Mouse (Mus musculus) hindbrain, embryonic 12.5 days (tissue): ENCODE measurements around the gene Ascl4. TPM values are rescaled to one million over a fixed set of nuclear protein-coding genes. Genes with fewer than 3 reads are reported as not detected.

Experiments
- ATAC-seq: fragments of 200-750 bp; cut with Nextera tagmentation; 2 replicates; pipeline ENCODE4 v1.8.0; 2017; ENCODE audit warnings: moderate TSS enrichment; ENCODE audit not compliant: low FRiP score
- H3K27ac ChIP-seq: fragments of 300-500 bp; sonication (generic); 2 replicates; pipeline ENCODE4 v1.5.1; 2016; ENCODE audit warnings: mild to moderate bottlenecking
- H3K27me3 ChIP-seq: fragments of 300-500 bp; sonication (generic); 2 replicates; pipeline ENCODE4 v1.6.1; 2016; ENCODE audit warnings: mild to moderate bottlenecking
- H3K36me3 ChIP-seq: fragments of 300-500 bp; sonication (generic); 2 replicates; pipeline ENCODE4 v1.6.1; 2016; ENCODE audit warnings: mild to moderate bottlenecking
- H3K4me1 ChIP-seq: fragments of 300-500 bp; sonication (generic); 2 replicates; pipeline ENCODE4 v1.6.1; 2016
- H3K4me2 ChIP-seq: fragments of 300-500 bp; sonication (generic); replicated peaks from 2 replicates; pipeline ENCODE4 v1.6.1; 2016; ENCODE audit warnings: mild to moderate bottlenecking
- H3K4me3 ChIP-seq: fragments of 300-500 bp; sonication (generic); 2 replicates; pipeline ENCODE4 v1.5.1; 2016; ENCODE audit warnings: mild to moderate bottlenecking
- H3K9ac ChIP-seq: fragments of 300-500 bp; sonication (generic); 2 replicates; pipeline ENCODE4 v1.6.1; 2016; ENCODE audit warnings: mild to moderate bottlenecking, moderate library complexity
- H3K9me3 ChIP-seq: fragments of 300-500 bp; sonication (generic); replicated peaks from 2 replicates; pipeline ENCODE4 v1.6.1; 2016; ENCODE audit warnings: mild to moderate bottlenecking
- WGBS: fragments of 180-500 bp; shearing (Covaris S2); methylation state at CpG from one replicate; pipeline ENCODE4 v1.1.7; 2016; 5-methylcytosine and 5-hydroxymethylcytosine counted together
- polyA plus RNA-seq: library from polyadenylated mRNA; unstranded; fragments of >200 nt; fragmentation: Nextera tagmentation; extraction: Ambion mirVana; gene quantifications from 2 replicates; pipeline ENCODE4 v1.2.1, GENCODE M21; 2016

The Ascl4 gene
- polyA plus RNA-seq, 1 experiment from 2014 or later: 0.53 TPM

DNA sequence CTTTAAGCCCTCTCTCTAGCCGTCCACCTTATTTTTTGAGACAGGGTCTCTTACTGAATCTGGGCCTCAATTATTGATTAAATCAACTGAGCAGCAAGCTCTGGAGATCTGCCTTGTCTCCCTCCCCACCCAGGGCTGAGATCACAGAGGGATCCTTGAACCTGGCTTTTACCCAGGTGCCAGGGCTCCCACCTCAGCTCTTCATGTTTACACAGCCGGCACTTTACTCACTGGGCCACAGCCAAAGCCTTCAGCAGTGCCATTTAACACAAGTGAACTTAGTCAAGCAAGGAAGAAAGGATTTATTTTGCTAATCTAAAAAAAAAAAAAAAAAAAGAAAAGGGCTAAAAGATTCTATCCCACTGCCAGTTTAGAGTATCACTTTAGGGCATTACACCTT is 26.9 kb downstream of the Ascl4 start:
- 92% methylated on average over 2 of the region's 2 CpGs for WGBS
- no peak for ATAC-seq
- Histone ChIP-seq H3K9me3 (no peaks in the 10 kb centered on the region), H3K4me3 (no peak overlapping the region), H3K27me3 (no peaks in the 10 kb centered on the region), H3K4me2 (no peak overlapping the region), H3K4me1 (peaks cover 8% of the 10 kb centered on the region), H3K27ac (no peak overlapping the region), H3K36me3 (peaks cover 50% of the 10 kb centered on the region), H3K9ac (no peak overlapping the region)

DNA sequence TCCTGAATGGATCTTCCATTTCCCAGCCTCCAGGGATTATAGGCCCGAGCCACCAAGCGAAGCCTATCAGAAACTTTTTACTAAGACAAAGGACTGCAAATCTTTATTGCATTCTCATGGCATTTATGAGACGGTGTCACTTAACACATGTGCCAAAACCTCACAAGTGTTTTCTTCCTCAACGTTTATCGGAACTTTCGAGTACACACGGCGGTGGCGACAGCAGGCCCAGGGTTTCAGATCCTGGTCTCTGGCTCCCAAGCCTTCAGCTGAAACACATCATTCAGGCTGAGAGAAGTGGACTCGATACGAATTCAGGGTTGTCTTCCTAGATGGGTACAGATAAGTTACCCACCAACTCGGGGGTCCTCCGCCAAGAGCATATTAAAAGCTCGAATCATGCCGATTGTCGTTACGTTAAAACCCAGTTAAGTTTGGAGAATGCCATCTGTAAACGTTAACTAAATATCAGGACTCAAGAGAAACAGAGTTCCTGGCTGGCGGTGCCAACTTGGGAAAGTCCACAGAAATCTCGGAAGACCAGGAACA is 29.5 kb downstream of the Ascl4 start:
- no peak for ATAC-seq
- WGBS: 4% methylated on average over 20 of the region's 20 CpGs
- no peaks in the 10 kb centered on the region for H3K27me3 ChIP-seq
- peaks cover 8% of the 10 kb centered on the region for H3K4me1 ChIP-seq
- no peaks in the 10 kb centered on the region for H3K9me3 ChIP-seq
- H3K27ac ChIP-seq: peak overlapping the region; percentile 74
- H3K4me3 ChIP-seq: peak overlapping the region; percentile 92
- H3K4me2 ChIP-seq: peak overlapping the region; percentile 92
- H3K36me3 ChIP-seq: peaks cover 30% of the 10 kb centered on the region
- H3K9ac ChIP-seq: peak overlapping the region; percentile 93

DNA sequence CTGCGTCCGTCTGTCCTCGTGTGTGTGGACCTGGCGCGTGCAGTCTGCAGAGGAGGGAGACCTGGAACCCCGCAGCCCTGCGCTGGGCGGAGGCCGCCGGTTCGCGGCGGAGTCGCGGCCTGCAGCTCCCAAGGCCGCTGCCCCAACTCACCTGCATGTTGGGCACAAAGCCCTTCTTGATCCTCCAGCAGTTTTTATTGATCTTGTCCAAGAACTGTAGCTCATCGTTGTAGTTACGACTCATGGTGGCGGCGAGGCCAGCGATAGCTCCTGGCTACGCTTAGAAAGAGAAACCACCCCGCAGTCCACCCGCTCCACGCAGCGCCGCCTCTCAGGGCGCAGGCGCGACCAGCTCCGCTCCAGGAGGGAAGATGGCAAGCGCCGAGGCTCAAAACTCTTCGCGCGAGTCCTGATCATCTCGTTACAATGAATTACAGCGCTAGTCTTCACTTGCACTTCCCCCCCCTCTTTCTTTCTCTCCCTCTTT is 30.0 kb downstream of the Ascl4 start, which contains the start of gene Rtcb:
Gene Rtcb, minus strand, starts transcription at position 360 of the 487 bp plus-strand sequence.
- under 1% methylated on average over 38 of the region's 38 CpGs for WGBS
- Histone ChIP-seq H3K27me3 (no peaks in the 10 kb centered on the region), H3K9ac (peak within 1 kb of the TSS; percentile 93), H3K27ac (peak within 1 kb of the TSS; percentile 74), H3K4me2 (peak within 1 kb of the TSS; percentile 92), H3K36me3 (peaks cover 28% of the 10 kb centered on the region), H3K4me1 (peaks cover 8% of the 10 kb centered on the region), H3K4me3 (peak within 1 kb of the TSS; percentile 92), H3K9me3 (no peaks in the 10 kb centered on the region)
- ATAC-seq: peak; percentile 93

DNA sequence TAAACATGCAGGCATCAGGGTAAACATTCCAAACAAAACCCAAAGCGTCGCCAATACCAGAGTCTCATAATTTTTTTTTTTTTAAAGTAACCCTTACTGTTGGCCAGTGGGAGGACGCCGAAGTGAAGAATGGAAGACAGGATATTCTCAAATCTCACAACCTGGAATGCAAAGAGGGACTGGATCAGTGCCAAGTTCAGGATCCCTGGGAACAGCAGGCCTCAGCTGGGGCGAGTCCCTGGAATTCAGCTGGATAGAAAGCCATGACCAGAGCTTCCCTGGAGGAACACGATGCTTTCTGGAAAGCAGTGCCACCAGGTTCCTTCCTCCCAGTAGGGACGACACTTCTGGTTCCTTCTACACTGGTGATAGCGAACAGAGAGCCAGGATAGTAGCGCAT is 35.4 kb downstream of the Ascl4 start:
- H3K4me2 ChIP-seq: no peak overlapping the region
- H3K4me1 ChIP-seq: no peaks in the 10 kb centered on the region
- no peaks in the 10 kb centered on the region for H3K27me3 ChIP-seq
- H3K9ac ChIP-seq: no peak overlapping the region
- H3K36me3 ChIP-seq: no peaks in the 10 kb centered on the region
- H3K27ac ChIP-seq: no peak overlapping the region
- no peak overlapping the region for H3K4me3 ChIP-seq
- 73% methylated on average over 9 of the region's 9 CpGs for WGBS
- no peaks in the 10 kb centered on the region for H3K9me3 ChIP-seq
- ATAC-seq: no peak

DNA sequence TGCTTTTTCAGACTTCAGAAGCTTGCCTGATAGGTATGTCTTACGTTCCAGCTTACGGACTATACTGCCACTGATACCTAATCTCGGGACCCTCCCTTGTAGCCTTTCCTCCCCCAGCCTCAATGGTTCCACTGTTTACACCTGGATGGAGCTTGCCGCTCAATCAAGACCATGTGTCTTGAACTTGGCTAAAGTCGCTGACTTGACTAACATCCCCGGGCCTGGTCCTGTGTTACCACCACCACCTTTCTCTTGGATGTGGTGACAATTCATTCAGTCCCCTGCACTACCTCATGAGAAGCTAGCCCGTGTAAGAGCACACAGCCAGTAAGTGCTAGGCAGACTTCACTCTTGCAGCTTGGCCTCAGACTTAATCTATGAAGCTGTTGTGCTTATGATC is 36.8 kb downstream of the Ascl4 start:
- no peak overlapping the region for H3K9ac ChIP-seq
- ATAC-seq: no peak
- H3K36me3 ChIP-seq: no peaks in the 10 kb centered on the region
- H3K4me2 ChIP-seq: no peak overlapping the region
- no peaks in the 10 kb centered on the region for H3K4me1 ChIP-seq
- no peak overlapping the region for H3K4me3 ChIP-seq
- H3K9me3 ChIP-seq: no peaks in the 10 kb centered on the region
- WGBS: 86% methylated on average over 7 of the region's 7 CpGs
- H3K27ac ChIP-seq: no peak overlapping the region
- no peaks in the 10 kb centered on the region for H3K27me3 ChIP-seq

DNA sequence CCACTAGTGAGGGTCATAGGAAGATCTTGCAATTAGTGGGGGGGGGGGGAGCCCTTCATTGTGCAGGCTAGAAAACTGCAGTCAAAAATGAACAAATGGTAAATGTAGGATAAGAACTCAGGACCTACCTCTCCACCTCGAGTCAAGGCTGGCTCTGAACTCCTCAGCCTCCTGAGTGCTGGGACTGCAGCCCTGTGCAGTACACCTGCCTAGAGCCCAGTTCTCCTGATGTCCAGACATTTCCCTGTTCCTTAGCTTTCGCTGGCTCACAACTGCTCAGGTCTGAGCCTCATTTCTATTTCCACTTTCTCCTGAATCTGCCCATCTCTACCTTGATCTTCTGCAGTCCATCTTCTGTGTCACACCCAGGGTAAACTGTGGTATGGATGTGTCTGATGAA is 39.0 kb downstream of the Ascl4 start:
- no peak for ATAC-seq
- 52% methylated on average over 2 of the region's 2 CpGs for WGBS
- Histone ChIP-seq H3K9ac (no peak overlapping the region), H3K27ac (no peak overlapping the region), H3K4me1 (no peaks in the 10 kb centered on the region), H3K36me3 (no peaks in the 10 kb centered on the region), H3K4me3 (no peak overlapping the region), H3K27me3 (no peaks in the 10 kb centered on the region), H3K9me3 (no peaks in the 10 kb centered on the region), H3K4me2 (no peak overlapping the region)

DNA sequence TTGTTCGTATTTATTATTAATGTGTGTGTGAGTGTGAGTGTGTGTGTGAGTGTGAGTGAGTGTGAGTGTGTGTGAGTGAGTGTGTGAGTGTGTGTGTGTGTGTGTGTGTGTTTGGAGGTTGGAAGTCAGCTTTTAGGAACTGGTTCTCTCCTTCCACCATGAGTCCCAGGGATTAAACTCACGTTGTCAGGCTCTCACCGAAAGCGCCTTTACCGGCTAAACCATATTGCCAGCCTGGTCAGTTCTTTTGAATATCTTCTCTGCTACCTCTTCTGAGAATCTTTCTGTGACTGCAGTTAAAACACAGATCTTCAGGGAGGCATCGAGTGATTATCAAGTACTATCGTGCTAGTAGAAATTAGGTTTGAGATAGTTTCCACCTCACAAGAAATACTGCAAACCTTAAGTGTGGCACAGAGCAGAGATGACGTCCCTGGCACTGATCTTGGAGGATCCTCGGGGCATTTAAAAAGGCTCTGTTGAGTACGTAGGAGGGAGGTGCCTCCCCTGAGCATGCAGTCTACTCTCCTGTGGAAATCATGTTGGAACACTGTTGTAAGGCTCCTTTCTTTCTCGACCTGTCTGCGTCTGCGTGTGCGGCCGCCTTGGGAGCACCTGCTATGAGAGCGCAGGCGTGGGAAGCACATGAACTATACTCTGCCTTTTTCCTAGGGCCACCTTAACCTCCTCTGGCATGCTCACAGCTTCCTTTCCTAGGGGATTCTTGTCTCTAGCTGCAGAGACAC is 40.1 kb downstream of the Ascl4 start:
- no peak overlapping the region for H3K4me3 ChIP-seq
- no peaks in the 10 kb centered on the region for H3K36me3 ChIP-seq
- no peak for ATAC-seq

DNA sequence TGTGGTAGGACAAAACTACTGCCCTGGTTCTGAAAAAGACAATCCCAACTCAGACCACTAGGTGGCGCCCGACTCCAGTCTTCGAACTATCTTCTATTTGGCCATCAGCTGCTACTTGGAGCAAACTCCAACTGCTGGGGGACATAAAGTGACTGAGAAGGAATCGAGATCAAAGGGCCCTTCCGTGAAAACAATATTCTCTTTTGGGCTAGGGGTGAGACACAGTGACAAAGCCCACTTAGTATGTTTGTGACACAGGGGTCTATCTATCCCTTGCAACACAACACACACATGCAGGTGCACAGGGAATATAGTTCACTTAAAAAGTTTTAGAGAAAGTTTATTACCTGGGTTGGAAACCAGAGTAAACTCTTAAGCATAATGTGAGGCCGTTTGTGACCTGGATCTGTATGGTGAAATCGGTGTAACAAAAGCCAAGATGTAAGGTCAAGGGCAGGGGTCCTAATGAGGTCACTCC is 40.7 kb downstream of the Ascl4 start:
- no peak overlapping the region for H3K4me3 ChIP-seq
- ATAC-seq: no peak

More for the DNA sequence above, 40.1 kb downstream of the Ascl4 start:
- Histone ChIP-seq H3K27me3 (no peaks in the 10 kb centered on the region), H3K4me2 (no peak overlapping the region), H3K9me3 (no peaks in the 10 kb centered on the region), H3K27ac (no peak overlapping the region), H3K9ac (no peak overlapping the region), H3K4me1 (no peaks in the 10 kb centered on the region)
- 66% methylated on average over 17 of the region's 17 CpGs for WGBS

DNA sequence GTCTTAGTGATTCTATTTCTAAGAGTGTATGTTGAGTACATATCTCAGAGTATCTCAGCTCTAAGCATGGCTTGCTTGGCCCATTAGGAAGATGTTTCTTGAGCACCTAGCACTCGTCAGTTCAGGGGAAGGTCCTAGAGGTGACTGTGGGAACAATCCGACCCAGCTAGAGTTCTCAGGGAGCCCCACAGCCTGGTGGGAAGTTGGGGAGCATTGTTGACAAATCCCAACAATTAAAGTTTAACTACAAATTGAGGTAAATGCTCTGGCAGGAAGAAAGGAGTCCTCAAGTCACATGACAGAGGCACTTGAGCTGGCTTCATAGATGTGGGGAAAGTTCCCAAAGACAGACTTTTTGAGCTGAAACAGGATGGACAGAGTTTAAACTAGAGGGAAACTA is 41.2 kb downstream of the Ascl4 start:
- Histone ChIP-seq H3K27me3 (no peaks in the 10 kb centered on the region), H3K27ac (no peak overlapping the region), H3K4me2 (no peak overlapping the region), H3K9me3 (no peaks in the 10 kb centered on the region), H3K4me1 (no peaks in the 10 kb centered on the region), H3K4me3 (no peak overlapping the region), H3K36me3 (no peaks in the 10 kb centered on the region), H3K9ac (no peak overlapping the region)
- 49% methylated on average over 2 of the region's 2 CpGs for WGBS
- no peak for ATAC-seq

More for the DNA sequence above, 40.7 kb downstream of the Ascl4 start:
- no peaks in the 10 kb centered on the region for H3K27me3 ChIP-seq
- H3K9ac ChIP-seq: no peak overlapping the region
- H3K27ac ChIP-seq: no peak overlapping the region
- H3K36me3 ChIP-seq: no peaks in the 10 kb centered on the region
- no peaks in the 10 kb centered on the region for H3K4me1 ChIP-seq
- no peak overlapping the region for H3K4me2 ChIP-seq
- WGBS: 10% methylated on average over 7 of the region's 7 CpGs
- no peaks in the 10 kb centered on the region for H3K9me3 ChIP-seq

DNA sequence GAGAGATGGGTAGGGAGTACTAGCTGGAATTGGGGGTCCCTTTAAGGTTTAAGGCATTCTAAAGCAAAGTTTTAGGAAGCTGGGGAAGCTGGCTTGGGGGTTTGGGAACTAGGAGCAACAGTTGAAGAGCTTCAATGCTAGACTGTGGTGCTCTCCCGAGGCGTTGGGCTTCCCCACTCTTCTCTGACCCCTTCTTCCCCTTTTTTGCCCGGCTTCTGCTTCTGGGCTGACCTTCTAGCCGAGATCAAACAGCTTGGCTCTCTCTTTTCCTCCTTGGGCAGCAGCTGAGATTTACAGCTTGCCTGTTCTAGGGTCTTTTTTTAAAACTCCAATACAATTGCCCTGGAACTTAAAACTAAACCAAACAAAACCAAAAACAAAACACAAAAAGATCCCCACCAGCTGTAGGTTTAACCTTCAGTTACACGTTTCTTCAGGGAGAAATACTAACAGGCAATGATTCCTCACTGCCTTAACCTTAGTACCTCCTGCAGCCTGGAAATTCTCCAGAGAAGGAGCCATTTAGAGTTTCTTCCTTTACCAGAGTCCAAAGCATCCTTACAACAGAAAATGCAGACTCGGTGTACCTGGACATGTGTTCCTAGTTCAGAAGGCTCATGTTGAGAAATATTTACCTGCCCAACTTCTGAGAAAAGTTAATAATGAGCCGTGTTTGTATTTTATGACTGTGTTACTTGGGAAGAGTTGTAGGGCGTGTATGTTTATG is 42.6 kb downstream of the Ascl4 start:
- H3K36me3 ChIP-seq: no peaks in the 10 kb centered on the region
- 66% methylated on average over 8 of the region's 8 CpGs for WGBS
- H3K4me1 ChIP-seq: no peaks in the 10 kb centered on the region
- H3K4me3 ChIP-seq: no peak overlapping the region
- ATAC-seq: no peak
- no peaks in the 10 kb centered on the region; the same call in 1 of the 2 replicates for H3K9me3 ChIP-seq
- no peak overlapping the region for H3K9ac ChIP-seq
- no peaks in the 10 kb centered on the region for H3K27me3 ChIP-seq
- H3K4me2 ChIP-seq: no peak overlapping the region
- H3K27ac ChIP-seq: no peak overlapping the region

DNA sequence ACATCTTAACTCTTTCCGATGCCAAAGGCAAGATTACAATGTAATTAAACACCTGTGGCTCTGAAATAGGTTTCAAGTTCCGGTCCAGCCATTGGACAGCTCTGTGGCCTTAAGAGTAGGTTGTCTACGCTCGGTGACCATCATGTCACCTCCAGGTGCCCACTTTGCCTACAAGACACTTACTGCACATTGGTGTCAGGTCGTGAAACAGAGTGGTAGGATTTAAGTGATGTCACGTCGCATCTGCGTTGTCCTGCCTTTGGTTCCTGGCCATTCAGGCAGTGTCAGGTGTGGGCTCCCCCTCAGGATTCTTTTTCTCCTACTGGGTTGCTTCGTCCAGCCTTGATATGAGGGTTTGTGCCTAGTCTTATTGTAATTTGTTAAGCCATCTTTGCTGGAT is 44.3 kb downstream of the Ascl4 start:
- Histone ChIP-seq H3K36me3 (no peaks in the 10 kb centered on the region), H3K4me2 (no peak overlapping the region), H3K4me3 (no peak overlapping the region), H3K9ac (no peak overlapping the region), H3K27me3 (no peaks in the 10 kb centered on the region), H3K4me1 (no peaks in the 10 kb centered on the region), H3K9me3 (no peaks in the 10 kb centered on the region; the same call in 1 of the 2 replicates), H3K27ac (no peak overlapping the region)
- ATAC-seq: no peak
- WGBS: 87% methylated on average over 9 of the region's 9 CpGs

DNA sequence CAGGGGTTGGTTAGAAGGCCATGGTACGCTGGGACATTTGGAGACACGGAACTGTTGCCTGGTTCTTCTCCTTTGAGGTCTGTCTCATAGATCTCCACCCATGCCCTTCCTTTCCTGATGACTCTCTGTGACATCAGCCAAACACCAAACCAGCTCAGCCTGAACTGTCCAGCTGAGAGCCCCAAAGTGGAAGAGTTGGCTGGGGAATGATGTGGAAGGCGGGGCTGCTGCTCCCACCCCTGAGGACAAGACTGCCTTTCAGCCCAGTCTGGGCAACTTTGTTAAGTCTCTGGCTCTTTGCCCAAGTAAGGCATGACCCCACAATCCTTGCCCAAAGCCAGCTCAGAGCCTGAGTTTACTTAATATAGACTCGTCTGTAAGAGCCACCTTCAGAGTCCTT is 45.4 kb downstream of the Ascl4 start:
- Histone ChIP-seq H3K27ac (no peak overlapping the region), H3K27me3 (no peaks in the 10 kb centered on the region), H3K4me2 (no peak overlapping the region), H3K4me3 (no peak overlapping the region), H3K9ac (no peak overlapping the region), H3K4me1 (no peaks in the 10 kb centered on the region), H3K36me3 (no peaks in the 10 kb centered on the region), H3K9me3 (no peaks in the 10 kb centered on the region; the same call in 1 of the 2 replicates)
- WGBS: 80% methylated on average over 4 of the region's 4 CpGs
- ATAC-seq: no peak
